Mouse (Mus musculus) forebrain, embryonic 12.5 days (tissue): ENCODE results near the gene Vmn1r24. TPM values are rescaled to one million over a fixed set of nuclear protein-coding genes. Genes with fewer than 3 reads are reported as not detected.
"Not testable (repeated sequence)": the region's sequence is repeated elsewhere in the genome, so short reads cannot be mapped to it uniquely, and the experiment has no call there.

Experiments
- ATAC-seq: fragments of 200-750 bp; cut with Nextera tagmentation; 2 replicates; pipeline ENCODE4 v1.8.0; 2017; ENCODE audit warnings: moderate TSS enrichment; ENCODE audit not compliant: low FRiP score
- H3K27ac ChIP-seq: fragments of 300-500 bp; sonication (generic); 2 replicates; pipeline ENCODE4 v1.5.1; 2016; ENCODE audit warnings: mild to moderate bottlenecking
- H3K27me3 ChIP-seq: fragments of 300-500 bp; sonication (generic); 2 replicates; pipeline ENCODE4 v1.6.1; 2016; ENCODE audit warnings: mild to moderate bottlenecking
- H3K36me3 ChIP-seq: fragments of 300-500 bp; sonication (generic); replicated peaks from 2 replicates; pipeline ENCODE4 v1.6.1; 2016; ENCODE audit warnings: mild to moderate bottlenecking
- H3K4me1 ChIP-seq: fragments of 300-500 bp; sonication (generic); 2 replicates; pipeline ENCODE4 v1.6.1; 2016
- H3K4me2 ChIP-seq: fragments of 300-500 bp; sonication (generic); 2 replicates; pipeline ENCODE4 v1.6.1; 2016; ENCODE audit warnings: mild to moderate bottlenecking, moderate library complexity
- H3K4me3 ChIP-seq: fragments of 300-500 bp; sonication (generic); replicated peaks from 2 replicates; pipeline ENCODE4 v1.5.1; 2016; ENCODE audit warnings: mild to moderate bottlenecking
- H3K9ac ChIP-seq: fragments of 300-500 bp; sonication (generic); 2 replicates; pipeline ENCODE4 v1.6.1; 2016; ENCODE audit warnings: mild to moderate bottlenecking
- H3K9me3 ChIP-seq: fragments of 300-500 bp; sonication (generic); 2 replicates; pipeline ENCODE4 v1.6.1; 2016
- WGBS: fragments of 180-500 bp; shearing (Covaris S2); methylation state at CpG from one replicate; pipeline ENCODE4 v1.1.7; 2016; 5-methylcytosine and 5-hydroxymethylcytosine counted together
- polyA plus RNA-seq: library from polyadenylated mRNA; unstranded; fragments of >200 nt; fragmentation: Nextera tagmentation; extraction: Ambion mirVana; gene quantifications from 2 replicates; pipeline ENCODE4 v1.2.1, GENCODE M21; 2016

The Vmn1r24 gene
- polyA plus RNA-seq, result not detected in 2 replicates

- H3K4me3 ChIP-seq, H3K27me3 ChIP-seq, H3K36me3 ChIP-seq, ATAC-seq, H3K9me3 ChIP-seq, H3K27ac ChIP-seq, H3K4me2 ChIP-seq, H3K4me1 ChIP-seq, H3K9ac ChIP-seq: not testable (repeated sequence)
- WGBS, result 83% methylated on average over 1 of the region's 1 CpGs
These were observed at the start of gene Vmn1r24 for GRCm38 (mm10) chr6:57961403-57961802. Vmn1r24 (minus strand) TSS chr6:57961503.

DNA sequence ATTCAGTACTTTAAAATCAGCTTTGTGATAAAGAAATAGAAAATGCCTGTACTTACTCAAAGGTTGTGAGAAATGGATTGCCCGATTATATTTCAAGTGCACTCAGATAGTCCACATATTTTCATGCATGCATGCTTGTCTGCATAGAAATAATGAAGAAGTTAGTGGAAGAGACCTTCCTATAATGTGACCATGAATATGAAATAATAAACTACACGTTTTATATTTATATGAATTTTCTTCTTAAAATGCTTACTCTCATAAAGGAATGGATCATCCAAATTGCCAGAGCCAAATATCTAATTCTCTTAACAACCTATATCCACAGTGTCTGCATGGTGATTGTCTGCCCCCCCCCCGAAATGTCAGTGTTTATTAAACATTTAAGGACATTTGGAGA lies 19.4 kb upstream of the Vmn1r24 start, which contains the start of gene Vmn1r25:
Gene Vmn1r25 (minus strand): TSS at position 101 of the 400 bp plus-strand sequence.
- no peaks in the 10 kb centered on the region for H3K4me1 ChIP-seq
- H3K27ac ChIP-seq, result no peak within 1 kb of the TSS
- H3K27me3 ChIP-seq, result no peaks in the 10 kb centered on the region
- H3K4me3 ChIP-seq, result no peak within 1 kb of the TSS
- no peak within 1 kb of the TSS for H3K4me2 ChIP-seq
- no peak within 1 kb of the TSS for H3K9ac ChIP-seq
- ATAC-seq, result no peak
- no peaks in the 10 kb centered on the region for H3K36me3 ChIP-seq
- no peaks in the 10 kb centered on the region for H3K9me3 ChIP-seq
- WGBS, result 70% methylated on average over 3 of the region's 3 CpGs

- Histone ChIP-seq H3K36me3 (no peaks in the 10 kb centered on the region), H3K4me2 (no peak within 1 kb of the TSS), H3K9ac (no peak within 1 kb of the TSS), H3K4me3 (no peak within 1 kb of the TSS), H3K9me3 (no peaks in the 10 kb centered on the region), H3K27ac (no peak within 1 kb of the TSS), H3K4me1 (no peaks in the 10 kb centered on the region), H3K27me3 (no peaks in the 10 kb centered on the region)
- ATAC-seq, result no peak
- 85% methylated on average over 1 of the region's 1 CpGs for WGBS
These were observed 34.6 kb downstream of the Vmn1r24 start, which contains the start of gene Vmn1r23 for GRCm38 (mm10) chr6:57926738-57927137. Vmn1r23 (minus strand) TSS chr6:57926838.

GRCm38 (mm10) chr6:57907928-57908327 lies 53.4 kb downstream of the Vmn1r24 start, which contains the start of gene Vmn1r22:
Vmn1r22 (minus strand) TSS chr6:57908028.
- Histone ChIP-seq H3K9me3 (no peaks in the 10 kb centered on the region), H3K36me3 (no peaks in the 10 kb centered on the region), H3K4me3 (no peak within 1 kb of the TSS), H3K4me2 (no peak within 1 kb of the TSS), H3K27me3 (no peaks in the 10 kb centered on the region), H3K9ac (no peak within 1 kb of the TSS), H3K27ac (no peak within 1 kb of the TSS), H3K4me1 (no peaks in the 10 kb centered on the region)
- WGBS, result 92% methylated on average over 1 of the region's 1 CpGs
- no peak for ATAC-seq

Other genes starting within 250 kb of the Vmn1r24 start
- gene Vopp1, start 136.3 kb downstream of the Vmn1r24 start, polyA plus RNA-seq, result 93.9 and 98.8 TPM in 2 replicates
- 0.11 TPM in 1 of 2 replicates, not detected in the other for gene Vmn1r21, start 111.2 kb downstream of the Vmn1r24 start, polyA plus RNA-seq
- gene Vmn1r22, start 53.5 kb downstream of the Vmn1r24 start, polyA plus RNA-seq, result not detected in 2 replicates
- gene Vmn1r23, start 34.7 kb downstream of the Vmn1r24 start, polyA plus RNA-seq, result not detected in 2 replicates
- gene Vmn1r25, start 19.3 kb upstream of the Vmn1r24 start, polyA plus RNA-seq, result not detected in 2 replicates
- gene Vmn1r26, start 53.7 kb upstream of the Vmn1r24 start, polyA plus RNA-seq, result not detected in 2 replicates